Mouse (Mus musculus): ENCODE results near the gene Sacs.

DNA sequence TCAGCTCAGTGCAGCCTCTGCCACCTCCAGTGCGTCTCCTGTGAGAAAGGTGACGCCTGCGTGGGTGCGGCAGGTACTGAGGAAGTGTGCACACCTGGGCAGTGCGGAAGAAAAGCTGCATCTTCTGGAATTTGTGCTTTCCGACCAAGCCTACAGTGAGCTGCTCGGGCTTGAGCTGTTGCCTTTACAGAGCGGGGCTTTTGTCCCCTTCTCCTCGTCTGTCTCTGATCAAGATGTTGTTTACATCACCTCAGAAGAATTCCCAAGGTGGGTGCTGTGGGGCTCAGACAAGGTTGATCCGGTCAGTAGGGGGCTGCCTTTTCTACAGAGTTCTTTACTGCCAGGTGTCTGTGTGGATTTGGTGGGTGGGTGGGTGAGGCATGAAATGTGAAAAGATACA is 54.1 kb downstream of the Sacs start:
- TF ChIP-seq NANOG (IDR thresholded peaks at IDR 0.05; ENCODE audit: borderline replicate concordance, low read length) (no peak), CTCF (conservative IDR thresholded peaks at IDR 0.05; ENCODE audit: low read length) (no peak)
